Mouse (Mus musculus): ENCODE measurements at regions not wholly inside any gene's neighbourhood (a gene's known extent, or its start where the extent isn't known, plus 50 kb on each side); places are given as distances from the start of the nearest gene placed in this dataset.

DNA sequence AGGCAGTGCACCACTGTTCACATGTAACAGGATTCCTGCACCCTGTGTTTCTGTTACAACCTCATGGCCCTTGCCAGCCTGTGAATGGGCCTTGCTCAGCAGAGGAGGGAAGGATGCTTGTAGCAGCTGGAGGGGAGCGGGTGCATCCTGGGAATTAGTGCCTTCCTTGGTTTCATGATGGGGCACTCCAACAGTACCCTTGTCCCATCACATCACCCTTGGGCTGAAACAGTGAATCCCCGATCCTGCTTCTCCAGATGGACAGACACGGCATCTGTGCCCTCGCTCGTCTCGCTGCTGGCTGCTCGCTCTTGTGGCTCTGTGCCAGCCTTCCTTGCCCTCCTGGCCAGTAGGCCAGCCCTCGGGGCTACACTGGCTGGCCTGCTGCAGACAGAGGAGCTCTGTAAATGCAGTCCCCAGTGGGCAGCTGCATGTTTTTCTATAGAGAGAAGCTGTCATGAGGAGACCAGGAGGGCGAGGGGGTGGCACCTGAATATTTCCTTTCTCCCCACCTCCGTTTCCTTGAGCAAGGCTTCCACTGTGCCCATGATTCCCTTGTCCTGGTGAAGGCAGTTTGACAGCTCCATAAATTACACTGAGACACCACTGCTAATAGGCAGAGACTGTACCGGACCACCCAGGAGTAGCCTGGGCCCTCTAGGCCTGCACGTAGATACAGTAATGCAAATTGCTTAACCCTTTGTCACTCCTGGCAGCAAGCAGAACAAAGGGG is 104.6 kb upstream of the Tut7 start:
- no peak for TF ChIP-seq CTCF (IDR thresholded peaks at IDR 0.05; ENCODE audit: low read depth)
- no peak for TF ChIP-seq EP300 (IDR thresholded peaks at IDR 0.05; ENCODE audit: low read depth)
